Mouse (Mus musculus): ENCODE measurements at regions not wholly inside any gene's neighbourhood (a gene's known extent, or its start where the extent isn't known, plus 50 kb on each side); places are given as distances from the start of the nearest gene placed in this dataset.

DNA sequence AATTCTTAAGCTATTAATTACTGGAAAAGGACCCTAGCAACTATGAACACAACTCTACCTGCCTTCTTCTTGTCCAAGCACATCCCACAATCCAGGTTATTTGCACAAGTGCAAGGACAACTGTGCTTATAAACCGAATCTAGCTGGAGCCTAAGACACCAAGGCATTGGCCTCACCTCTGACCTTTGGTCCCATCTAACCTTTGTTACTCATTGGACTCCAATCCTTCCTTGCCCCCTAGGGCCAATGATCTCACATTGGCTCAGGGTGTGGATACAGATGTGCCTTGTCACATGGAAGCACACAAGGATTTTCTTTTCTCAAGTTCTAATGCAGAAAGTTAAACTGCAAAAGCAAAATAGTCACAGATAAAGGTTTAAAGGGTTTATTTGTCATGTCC lies 444.6 kb upstream of the Ubash3b start:
- no peak overlapping the region for H3K9ac ChIP-seq (replicated peaks)
- no peak for ATAC-seq (ENCODE audit: insufficient read depth)
- WGBS (ENCODE audit: insufficient replicate concordance), result 50% methylated on average over 1 of the region's 1 CpGs
- TF ChIP-seq CTCF (IDR thresholded peaks at IDR 0.05; ENCODE audit: low read depth) (no peak), EP300 (IDR thresholded peaks at IDR 0.05; ENCODE audit: low read depth) (no peak)
- no peaks in the 10 kb centered on the region for H3K36me3 ChIP-seq (replicated peaks; ENCODE audit: control insufficient read depth, insufficient read depth, low read depth)
- no peaks in the 10 kb centered on the region for H3K27me3 ChIP-seq (ENCODE audit: control insufficient read depth, insufficient read depth, low read length)
- H3K9me3 ChIP-seq (ENCODE audit: control insufficient read depth, low read length), result no peaks in the 10 kb centered on the region
- no peak for DNase-seq (ENCODE audit: low read depth in 3 of 3, low spot score in 3 of 3)
- no peaks in the 10 kb centered on the region for H3K4me1 ChIP-seq (replicated peaks; ENCODE audit: control insufficient read depth in 2 of 2, insufficient read depth in 2 of 2, low read length in 1 of 2)
- no peak overlapping the region for H3K27ac ChIP-seq
- H3K4me2 ChIP-seq (ENCODE audit: low read depth), result no peak overlapping the region
- H3K4me3 ChIP-seq (ENCODE audit: insufficient read depth in 1 of 2, low read depth in 2 of 2, low read length in 2 of 2), result no peak overlapping the region

DNA sequence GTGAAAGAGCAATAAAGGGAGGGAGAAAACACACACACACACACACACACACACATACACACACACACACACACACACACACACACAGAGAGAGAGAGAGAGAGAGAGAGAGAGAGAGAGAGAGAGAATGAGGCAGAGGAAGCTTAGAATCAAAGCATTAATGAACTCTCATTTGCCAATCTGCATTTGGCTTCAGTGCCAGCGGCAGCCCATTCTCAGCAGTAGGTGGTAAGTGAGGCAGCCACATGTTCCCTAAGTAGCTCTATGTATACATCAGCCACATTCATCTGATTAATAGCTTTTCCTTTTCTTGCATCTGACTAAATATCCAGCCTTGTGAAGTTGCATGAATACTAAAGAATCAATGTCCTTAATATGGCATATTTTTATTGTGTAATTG lies 443.4 kb upstream of the Ubash3b start:
- Histone ChIP-seq H3K27ac (no peak overlapping the region), H3K4me3 (ENCODE audit: insufficient read depth in 1 of 2, low read depth in 2 of 2, low read length in 2 of 2) (no peak overlapping the region), H3K9me3 (ENCODE audit: control insufficient read depth, low read length) (no peaks in the 10 kb centered on the region), H3K27me3 (ENCODE audit: control insufficient read depth, insufficient read depth, low read length) (no peaks in the 10 kb centered on the region), H3K36me3 (replicated peaks; ENCODE audit: control insufficient read depth, insufficient read depth, low read depth) (no peaks in the 10 kb centered on the region), H3K4me1 (replicated peaks; ENCODE audit: control insufficient read depth in 2 of 2, insufficient read depth in 2 of 2, low read length in 1 of 2) (no peaks in the 10 kb centered on the region), H3K4me2 (ENCODE audit: low read depth) (no peak overlapping the region), H3K9ac (replicated peaks) (no peak overlapping the region)
- DNase-seq (ENCODE audit: low read depth in 3 of 3, low spot score in 3 of 3), result no peak
- ATAC-seq (ENCODE audit: insufficient read depth), result no peak
- TF ChIP-seq EP300 (IDR thresholded peaks at IDR 0.05; ENCODE audit: low read depth) (no peak), CTCF (IDR thresholded peaks at IDR 0.05; ENCODE audit: low read depth) (no peak)
- 58% methylated on average over 1 of the region's 1 CpGs for WGBS (ENCODE audit: insufficient replicate concordance)

DNA sequence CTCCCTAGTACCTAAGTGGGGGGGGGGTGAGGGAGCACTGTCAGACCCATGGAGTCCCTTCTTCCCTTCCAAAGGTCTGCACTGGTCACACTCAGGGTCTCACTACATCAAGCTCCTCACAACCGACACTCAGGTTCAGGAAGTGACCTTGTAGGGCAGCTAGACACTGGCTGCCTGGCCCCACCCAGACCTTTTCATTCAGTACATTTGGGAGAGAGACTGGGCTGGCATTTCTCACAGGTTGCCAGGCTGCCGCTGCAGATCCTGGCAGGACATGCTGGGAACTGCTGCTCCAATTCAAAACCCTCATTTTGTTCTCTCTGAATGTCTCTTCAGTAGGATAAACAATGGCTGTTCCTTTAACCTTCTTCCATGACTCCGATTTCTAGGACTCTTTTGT lies 439.3 kb upstream of the Ubash3b start:
- no peak for DNase-seq (ENCODE audit: low read depth in 3 of 3, low spot score in 3 of 3)
- Histone ChIP-seq H3K36me3 (replicated peaks; ENCODE audit: control insufficient read depth, insufficient read depth, low read depth) (no peaks in the 10 kb centered on the region), H3K4me1 (replicated peaks; ENCODE audit: control insufficient read depth in 2 of 2, insufficient read depth in 2 of 2, low read length in 1 of 2) (no peaks in the 10 kb centered on the region), H3K9me3 (ENCODE audit: control insufficient read depth, low read length) (no peaks in the 10 kb centered on the region), H3K27me3 (ENCODE audit: control insufficient read depth, insufficient read depth, low read length) (no peaks in the 10 kb centered on the region), H3K4me3 (ENCODE audit: insufficient read depth in 1 of 2, low read depth in 2 of 2, low read length in 2 of 2) (no peak overlapping the region), H3K27ac (no peak overlapping the region), H3K9ac (replicated peaks) (no peak overlapping the region), H3K4me2 (ENCODE audit: low read depth) (no peak overlapping the region)
- TF ChIP-seq CTCF (IDR thresholded peaks at IDR 0.05; ENCODE audit: low read depth), result no peak
- no peak for TF ChIP-seq EP300 (IDR thresholded peaks at IDR 0.05; ENCODE audit: low read depth)
- ATAC-seq (ENCODE audit: insufficient read depth), result no peak
- WGBS (ENCODE audit: insufficient replicate concordance), result 33% methylated on average over 3 of the region's 3 CpGs

DNA sequence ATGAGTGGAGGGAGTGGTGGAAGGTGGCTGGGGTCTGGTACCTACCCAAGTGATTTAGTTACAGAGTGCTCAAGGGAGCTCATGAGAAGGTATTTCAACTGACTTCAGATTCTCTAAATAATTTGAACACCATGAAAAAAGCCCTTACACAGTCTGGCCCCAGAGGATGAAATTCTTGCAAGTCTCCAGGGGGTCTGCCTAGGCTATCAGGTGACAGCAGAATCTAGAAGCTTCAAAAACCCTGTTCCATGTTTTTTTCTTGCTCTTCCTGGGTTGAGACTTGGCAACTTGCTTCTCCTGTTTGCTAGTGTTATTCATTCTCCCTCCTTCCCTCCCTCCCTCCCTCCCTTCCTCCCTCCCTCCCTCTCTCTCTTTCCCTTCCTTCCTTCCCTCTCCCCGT lies 438.4 kb upstream of the Ubash3b start:
- Histone ChIP-seq H3K27ac (no peak overlapping the region), H3K36me3 (replicated peaks; ENCODE audit: control insufficient read depth, insufficient read depth, low read depth) (no peaks in the 10 kb centered on the region), H3K9ac (replicated peaks) (no peak overlapping the region), H3K27me3 (ENCODE audit: control insufficient read depth, insufficient read depth, low read length) (no peaks in the 10 kb centered on the region), H3K4me1 (replicated peaks; ENCODE audit: control insufficient read depth in 2 of 2, insufficient read depth in 2 of 2, low read length in 1 of 2) (no peaks in the 10 kb centered on the region), H3K4me2 (ENCODE audit: low read depth) (no peak overlapping the region), H3K4me3 (ENCODE audit: insufficient read depth in 1 of 2, low read depth in 2 of 2, low read length in 2 of 2) (no peak overlapping the region), H3K9me3 (ENCODE audit: control insufficient read depth, low read length) (no peaks in the 10 kb centered on the region)
- DNase-seq (ENCODE audit: low read depth in 3 of 3, low spot score in 3 of 3), result no peak
- TF ChIP-seq EP300 (IDR thresholded peaks at IDR 0.05; ENCODE audit: low read depth), result no peak
- no peak for TF ChIP-seq CTCF (IDR thresholded peaks at IDR 0.05; ENCODE audit: low read depth)
- ATAC-seq (ENCODE audit: insufficient read depth), result no peak
- WGBS (ENCODE audit: insufficient replicate concordance), result 20% methylated on average over 1 of the region's 1 CpGs

DNA sequence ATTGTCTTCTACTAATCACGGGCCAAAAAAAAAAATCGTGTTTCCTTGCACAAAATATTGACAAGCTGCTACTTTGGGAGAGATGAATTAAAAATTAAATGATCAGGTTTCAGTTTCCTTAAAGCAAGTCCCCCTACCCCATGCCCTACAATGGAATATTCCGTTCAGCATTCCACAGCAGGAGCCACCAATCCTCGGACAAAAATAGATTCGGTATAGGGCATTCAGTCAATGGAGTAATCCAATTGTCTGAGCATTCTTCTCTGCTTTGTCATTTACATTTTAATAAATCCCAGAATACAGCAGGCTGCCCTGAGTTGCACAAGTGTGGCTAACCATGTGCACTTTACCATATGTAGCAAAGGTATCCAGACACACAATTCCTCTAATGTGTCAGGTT lies 434.3 kb upstream of the Ubash3b start:
- Histone ChIP-seq H3K36me3 (replicated peaks; ENCODE audit: control insufficient read depth, insufficient read depth, low read depth) (no peaks in the 10 kb centered on the region), H3K4me3 (ENCODE audit: insufficient read depth in 1 of 2, low read depth in 2 of 2, low read length in 2 of 2) (no peak overlapping the region), H3K4me2 (ENCODE audit: low read depth) (no peak overlapping the region), H3K4me1 (replicated peaks; ENCODE audit: control insufficient read depth in 2 of 2, insufficient read depth in 2 of 2, low read length in 1 of 2) (no peaks in the 10 kb centered on the region), H3K27me3 (ENCODE audit: control insufficient read depth, insufficient read depth, low read length) (no peaks in the 10 kb centered on the region), H3K9me3 (ENCODE audit: control insufficient read depth, low read length) (no peaks in the 10 kb centered on the region), H3K9ac (replicated peaks) (no peak overlapping the region), H3K27ac (no peak overlapping the region)
- ATAC-seq (ENCODE audit: insufficient read depth) (no peak), DNase-seq (ENCODE audit: low read depth in 3 of 3, low spot score in 3 of 3) (no peak)
- TF ChIP-seq CTCF (IDR thresholded peaks at IDR 0.05; ENCODE audit: low read depth) (no peak), EP300 (IDR thresholded peaks at IDR 0.05; ENCODE audit: low read depth) (no peak)
- WGBS (ENCODE audit: insufficient replicate concordance), result 57% methylated on average over 5 of the region's 5 CpGs

Measured in liver, embryonic 14.5 days (tissue).